Mouse (Mus musculus): Measurements from ENCODE around the gene Bcl2l2. TPM values are rescaled to one million over a fixed set of nuclear protein-coding genes. Genes with fewer than 3 reads are reported as not detected.

The Bcl2l2 gene
- total RNA-seq (2021) = 10 to 100 TPM; 39.3 to 41.8 TPM

DNA sequence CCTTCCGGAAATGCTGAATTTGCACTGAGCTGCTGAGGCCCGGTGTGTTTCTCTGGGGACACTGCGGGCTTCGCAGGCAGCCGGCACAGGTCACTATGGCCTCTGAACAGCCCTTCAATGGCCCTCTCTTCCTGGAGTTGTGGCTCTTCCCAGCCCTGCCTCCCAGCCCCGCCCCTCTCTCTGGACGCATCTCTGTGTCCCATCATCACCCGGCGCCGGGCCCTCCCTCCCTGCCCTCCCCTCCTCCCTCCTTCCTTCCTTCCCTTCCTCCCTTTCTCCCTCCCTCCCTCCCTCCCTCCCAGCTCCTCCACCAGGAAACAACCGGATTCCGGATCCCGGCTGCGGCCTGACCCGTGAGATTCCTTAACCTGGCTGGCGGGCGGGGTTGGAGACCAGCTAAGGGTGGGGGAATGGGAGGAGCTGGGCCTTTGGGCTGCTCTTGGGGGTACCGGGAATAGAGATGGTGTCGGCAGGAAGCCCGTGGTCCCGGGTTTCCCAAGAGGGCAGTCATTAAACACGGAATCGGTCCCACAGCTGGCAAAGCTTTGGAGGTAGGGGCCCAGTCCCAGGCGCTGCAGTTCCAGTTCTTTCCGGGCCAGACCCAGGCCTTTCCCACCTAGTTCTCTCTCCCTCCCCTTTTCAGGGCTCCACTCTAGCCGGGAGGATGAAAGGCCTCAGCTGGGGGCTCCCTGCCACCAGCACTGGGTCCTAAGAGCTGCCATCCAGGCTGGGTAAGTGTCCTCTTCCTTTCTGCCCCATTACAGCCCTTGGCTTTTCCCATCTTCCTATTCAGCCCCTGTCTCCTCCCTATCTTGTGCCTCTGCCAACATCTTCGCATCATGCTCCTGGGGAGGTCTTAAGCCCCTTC lies at the start of gene Bcl2l2, which contains the start of gene Gm20521:
Gene Bcl2l2 (plus strand): TSS at position 224 of the 868 bp plus-strand sequence.
Gene Gm20521 (plus strand): TSS at position 288 of the 868 bp plus-strand sequence.
- DNase-seq = peak; percentile 88 to 89
- intact Hi-C loops (cut with DNase I) = no loop called here

DNA sequence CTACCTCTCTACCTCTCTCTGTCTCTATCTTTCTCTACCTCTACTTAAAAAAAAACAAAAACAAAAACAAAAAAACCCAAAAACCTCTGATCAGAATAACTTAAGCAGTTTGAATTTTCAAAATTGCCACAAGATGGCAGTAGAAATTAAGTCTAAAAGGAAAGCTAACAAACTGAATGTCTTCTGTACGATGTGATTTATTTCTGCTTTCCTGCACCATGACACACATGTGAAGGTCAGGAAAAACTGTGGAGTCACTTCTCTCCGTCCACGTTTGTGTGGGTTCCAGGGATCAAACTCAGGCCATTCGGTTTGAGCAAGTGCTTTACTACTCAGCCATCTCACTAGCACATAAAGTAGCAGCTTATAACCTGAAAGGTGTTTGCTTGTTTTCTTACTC lies 39.7 kb upstream of the Bcl2l2 start:
- intact Hi-C loops (cut with DNase I) = loop anchor here (2.0 to 5.0 kb wide), 3 partner anchors 17 to 259 kb away; partner anchors contain the start of gene Ngdn
- peak; percentile 5 to 22 for DNase-seq

DNA sequence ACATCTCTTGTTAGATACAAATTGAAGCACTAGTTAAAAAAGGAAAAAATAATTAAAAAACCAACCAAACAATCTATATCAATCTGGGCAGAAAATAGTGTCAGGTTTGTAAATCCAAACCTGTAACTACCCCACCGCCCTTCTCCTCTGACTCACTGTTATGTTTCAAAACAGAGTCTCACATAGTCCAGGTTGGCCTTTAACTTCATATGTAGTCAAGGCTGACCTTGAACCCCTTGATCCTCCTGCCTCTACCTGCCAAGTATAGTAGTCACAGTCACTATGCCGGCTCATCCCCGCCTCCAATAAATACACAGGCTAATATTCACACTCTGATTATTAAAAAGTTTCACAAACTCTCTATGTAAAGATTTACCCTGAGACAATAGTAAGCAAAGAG lies 27.5 kb upstream of the Bcl2l2 start:
- no peak for DNase-seq
- intact Hi-C loops (cut with DNase I) = no loop called here

DNA sequence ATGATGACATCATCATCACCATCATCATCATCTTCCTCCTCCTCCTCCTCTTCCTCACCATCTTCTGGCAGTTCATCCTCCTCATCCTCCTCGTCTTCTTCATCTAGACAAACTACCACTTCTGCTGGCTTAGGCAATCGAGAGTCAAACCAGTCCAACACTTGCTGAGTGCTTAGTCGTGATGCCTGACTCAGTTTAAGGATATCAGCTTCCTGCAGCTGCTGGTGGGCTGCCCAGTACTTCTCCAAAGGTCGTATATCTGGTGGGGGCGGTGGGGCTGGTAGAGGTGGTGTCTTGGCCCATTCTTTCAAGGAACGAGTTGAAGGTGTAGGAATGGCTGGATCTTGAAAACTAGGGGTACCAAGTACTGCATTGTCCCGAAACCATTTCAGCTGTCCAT lies 26.5 kb upstream of the Bcl2l2 start:
- no peak for DNase-seq
- intact Hi-C loops (cut with DNase I) = no loop called here

DNA sequence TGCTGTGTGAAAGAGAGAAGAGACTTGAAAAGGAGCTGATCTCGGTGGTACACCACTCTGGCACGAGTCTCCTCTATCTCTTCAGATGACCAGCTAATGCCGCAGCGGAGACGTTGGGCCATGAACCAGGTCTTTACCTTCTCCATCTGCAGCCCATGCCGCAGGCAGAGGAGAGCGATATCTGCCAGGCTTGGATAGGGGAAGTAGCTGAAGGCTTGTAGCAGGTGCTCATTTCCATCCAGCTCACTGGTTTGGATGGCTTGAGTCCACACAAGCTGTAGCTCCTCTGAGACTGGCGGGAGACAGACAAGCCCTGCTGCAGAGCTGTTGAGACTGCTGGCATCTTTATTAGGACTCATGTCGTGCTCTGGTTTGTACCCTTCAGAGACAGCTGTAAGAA lies 25.3 kb upstream of the Bcl2l2 start:
- intact Hi-C loops (cut with DNase I) = no loop called here

DNA sequence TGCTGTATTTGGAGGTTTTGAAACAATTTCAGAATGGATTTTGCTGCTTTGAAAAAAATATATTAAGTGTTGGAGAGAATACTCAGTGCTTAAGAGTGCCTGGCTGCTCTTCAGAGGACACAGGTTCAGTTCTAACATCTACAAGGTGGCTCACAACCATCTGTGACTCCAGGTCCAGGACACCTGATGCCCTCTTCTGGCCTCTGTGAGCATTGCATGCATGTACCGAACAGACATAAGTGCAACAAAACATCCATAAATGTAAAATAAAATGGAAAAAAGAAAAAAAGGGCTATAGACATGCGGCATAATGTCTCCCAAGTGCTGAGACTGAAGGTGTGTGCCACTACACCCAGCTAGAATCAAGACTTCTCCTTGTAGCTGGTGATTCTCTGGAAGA lies 22.7 kb upstream of the Bcl2l2 start:
- peak; percentile 44 to 71 for DNase-seq
- intact Hi-C loops (cut with DNase I) = loop anchor here (1.0 to 2.0 kb wide), 2 partner anchors 18 to 146 kb away; no protein-coding TSS in a partner anchor

More for the DNA sequence above, 25.3 kb upstream of the Bcl2l2 start:
- no peak for DNase-seq

DNA sequence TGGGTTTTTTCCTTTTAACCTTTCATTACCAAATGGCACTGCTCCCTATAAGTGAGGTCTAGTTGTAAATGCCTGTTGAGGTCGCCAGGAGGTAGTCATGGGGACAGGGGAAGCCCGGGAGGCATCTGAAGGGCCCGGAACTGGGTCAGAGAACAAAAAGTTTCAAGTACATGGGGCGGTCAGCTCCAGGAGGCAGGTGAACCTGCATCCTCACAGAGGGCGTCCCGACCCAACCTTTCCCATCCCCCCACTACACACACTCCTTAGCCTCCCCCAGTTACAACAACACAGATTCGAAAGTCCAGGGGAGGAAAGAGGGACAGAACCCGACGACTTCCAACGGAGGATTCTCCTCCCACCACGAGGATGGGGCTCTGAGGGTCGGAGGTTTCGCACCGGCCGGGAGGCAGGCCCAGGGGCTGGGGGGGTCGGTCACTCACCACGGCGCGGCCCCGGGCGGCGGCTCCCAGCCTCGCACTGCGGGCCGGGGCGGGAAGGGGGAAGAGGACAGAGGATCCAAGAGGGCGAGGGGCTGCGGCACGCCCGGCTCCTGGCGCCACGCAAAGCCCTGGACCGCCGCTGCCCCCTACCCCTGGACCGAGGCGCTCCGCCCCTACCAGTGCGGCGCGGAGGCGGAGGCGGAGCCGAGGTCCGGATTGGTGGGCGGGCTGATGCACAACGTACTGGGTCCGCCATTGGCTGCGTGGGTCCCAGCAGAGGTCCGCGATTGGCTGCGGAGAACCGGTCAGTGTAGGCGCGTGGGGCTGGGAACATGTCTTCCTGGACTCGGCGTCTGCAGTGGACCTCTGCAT lies 19.5 kb upstream of the Bcl2l2 start:
- intact Hi-C loops (cut with DNase I) = loop anchor here (1.0 kb wide), 1 partner anchor 12 kb away; no protein-coding TSS in a partner anchor

DNA sequence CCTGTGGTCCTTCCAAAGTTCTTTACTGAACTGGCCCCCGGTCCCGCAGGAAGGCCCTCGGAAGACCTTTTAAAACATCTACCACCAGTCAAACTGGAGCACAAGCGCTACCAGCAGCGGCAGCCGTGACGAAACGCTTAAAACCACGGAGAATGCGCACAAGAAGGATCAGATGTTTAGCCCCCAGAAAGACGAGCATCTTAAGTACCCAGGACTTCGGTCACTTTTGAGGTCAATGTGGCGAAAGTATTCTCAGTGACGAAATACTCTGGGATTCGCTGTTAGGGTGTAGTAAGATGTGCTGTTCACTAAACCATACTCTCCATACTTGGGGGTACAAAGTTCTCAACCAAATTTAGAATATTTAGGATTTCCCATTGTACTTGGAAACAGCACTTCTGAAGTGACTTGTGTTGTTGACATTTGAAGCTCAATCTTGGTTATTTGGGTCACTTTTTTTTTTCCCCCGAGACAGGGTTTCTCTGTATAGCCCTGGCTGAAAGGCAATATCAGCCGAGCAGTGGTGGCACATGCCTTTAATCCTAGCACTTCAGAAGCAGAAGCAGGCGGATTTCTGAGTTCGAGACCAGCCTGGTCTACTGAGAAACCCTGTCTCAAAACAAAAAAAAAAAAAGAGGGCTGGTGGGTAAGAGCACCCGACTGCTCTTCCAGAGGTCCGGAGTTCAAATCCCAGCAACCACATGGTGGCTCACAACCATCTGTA lies 18.7 kb upstream of the Bcl2l2 start:
- DNase-seq = no peak
- intact Hi-C loops (cut with DNase I) = no loop called here

More for the DNA sequence above, 19.5 kb upstream of the Bcl2l2 start:
- peak; percentile 95 for DNase-seq

DNA sequence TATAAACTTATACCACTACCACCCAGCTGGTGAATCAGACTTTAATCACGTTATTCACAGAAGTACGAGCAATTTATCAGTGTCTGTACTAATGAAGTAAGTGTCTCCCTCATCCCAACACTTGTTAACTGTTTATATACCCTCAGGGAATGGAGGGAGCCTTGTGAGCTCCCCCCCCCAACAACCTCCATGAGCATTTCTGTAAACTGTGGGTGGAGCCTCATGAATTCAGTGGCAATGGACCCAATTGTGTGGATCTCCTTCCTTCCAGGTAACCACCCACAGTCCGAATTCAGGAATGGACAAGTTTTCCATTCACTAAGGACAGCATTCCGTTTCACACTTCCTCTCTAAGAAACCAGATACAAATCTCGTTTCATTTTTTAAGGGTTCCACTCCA lies 17.6 kb upstream of the Bcl2l2 start:
- DNase-seq = no peak
- intact Hi-C loops (cut with DNase I) = no loop called here

DNA sequence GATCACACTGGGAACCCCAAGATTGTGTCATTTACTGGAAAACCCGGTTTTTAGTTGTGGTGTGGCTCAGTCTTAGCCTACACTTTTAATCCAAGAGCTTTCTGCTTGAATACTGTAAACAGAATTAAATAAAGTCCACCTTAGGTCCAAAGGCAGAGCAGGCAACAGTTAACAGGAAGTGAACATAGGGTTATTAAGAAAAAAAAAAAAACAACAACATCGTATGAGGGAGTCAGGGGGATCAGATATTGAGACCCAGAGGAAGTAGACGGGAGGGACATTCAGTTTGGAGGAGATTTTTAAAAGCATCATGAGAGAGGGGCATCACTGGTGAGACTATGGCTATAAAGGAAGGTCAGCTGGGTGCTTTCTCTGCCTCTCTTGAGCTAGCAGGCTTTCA lies 16.9 kb upstream of the Bcl2l2 start:
- DNase-seq = no peak
- intact Hi-C loops (cut with DNase I) = no loop called here

DNA sequence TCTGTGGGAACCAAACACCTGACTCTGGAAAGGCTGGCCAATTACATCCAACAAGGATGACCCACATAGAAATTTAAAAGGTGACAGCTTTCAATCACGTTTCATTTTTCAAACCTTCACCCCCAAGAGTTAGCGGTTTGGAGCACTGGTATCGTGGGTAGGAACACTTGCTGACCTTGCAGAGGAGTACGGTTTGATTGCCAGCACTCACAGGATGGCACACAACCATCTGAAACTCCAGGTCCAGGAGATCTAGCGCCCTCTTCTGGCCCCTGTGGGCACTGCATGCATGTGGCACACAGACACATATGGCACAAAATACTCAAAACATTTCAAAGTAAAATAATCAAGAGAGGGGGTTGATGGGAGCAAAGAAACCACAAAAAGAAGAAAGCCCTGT lies 16.2 kb upstream of the Bcl2l2 start:
- no peak for DNase-seq
- intact Hi-C loops (cut with DNase I) = no loop called here

DNA sequence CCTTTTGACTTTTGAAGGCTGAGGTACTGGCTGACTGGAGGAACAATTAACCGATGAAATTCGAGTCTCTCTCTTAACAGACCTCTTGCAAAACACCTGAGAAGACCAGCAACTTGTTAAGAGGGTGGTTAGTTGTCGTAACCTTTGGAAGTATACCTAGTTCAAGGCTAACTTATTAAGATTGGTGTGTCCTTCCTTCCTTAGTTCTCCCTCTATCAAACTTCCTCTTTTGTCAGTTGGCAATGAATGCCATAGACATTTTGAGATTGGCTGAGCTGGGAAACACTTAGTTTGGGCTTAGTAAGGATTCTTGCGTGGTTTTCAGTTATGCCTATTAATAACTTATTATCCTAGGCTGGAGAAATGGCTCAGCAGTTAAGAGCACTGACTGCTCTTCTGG lies 15.2 kb upstream of the Bcl2l2 start:
- intact Hi-C loops (cut with DNase I) = no loop called here
- no peak for DNase-seq

DNA sequence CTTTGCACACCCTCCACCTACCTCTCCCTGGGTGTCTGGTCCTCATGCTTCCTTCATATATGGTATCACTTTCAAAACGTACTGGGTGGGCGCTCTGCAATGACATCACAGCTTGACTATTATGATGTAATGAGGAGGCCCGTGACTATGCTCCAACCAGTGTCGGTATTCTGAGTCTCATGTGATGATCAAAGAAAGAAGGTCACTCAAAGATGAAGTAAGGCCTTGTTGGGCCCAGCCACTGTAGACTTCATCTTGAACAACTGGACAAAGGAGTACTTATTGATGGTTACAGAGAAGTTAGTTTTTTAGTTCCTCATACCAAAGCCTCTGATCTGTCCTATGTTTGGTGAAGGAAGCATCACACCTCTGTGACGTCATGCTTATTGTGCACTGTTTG lies 12.3 kb upstream of the Bcl2l2 start, which contains the start of gene Homez:
Gene Homez (minus strand): TSS at position 101 of the 400 bp plus-strand sequence.
- intact Hi-C loops (cut with DNase I) = no loop called here

DNA sequence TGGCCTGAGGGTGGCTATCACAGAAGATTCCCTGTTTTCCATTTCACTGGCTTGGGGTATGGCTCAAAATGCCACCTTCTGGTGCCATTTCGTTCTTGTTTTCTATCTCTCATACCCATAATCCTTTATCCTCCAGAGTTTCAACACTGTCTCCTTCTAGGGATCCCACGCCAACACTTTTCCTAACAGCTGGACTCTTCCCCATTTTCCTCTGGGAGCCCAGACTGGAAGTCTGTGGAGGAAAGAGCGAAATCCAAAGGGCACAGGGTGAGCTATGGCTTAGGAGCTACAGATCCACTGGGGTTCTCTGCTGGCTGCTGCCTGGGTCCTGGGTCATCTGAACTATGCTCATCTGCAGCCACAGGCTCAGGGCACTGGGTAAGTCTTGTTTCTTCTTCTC lies 9.0 kb upstream of the Bcl2l2 start:
- intact Hi-C loops (cut with DNase I) = no loop called here
- DNase-seq = no peak

More for the DNA sequence above, 12.3 kb upstream of the Bcl2l2 start, which contains the start of gene Homez:
- DNase-seq = no peak

DNA sequence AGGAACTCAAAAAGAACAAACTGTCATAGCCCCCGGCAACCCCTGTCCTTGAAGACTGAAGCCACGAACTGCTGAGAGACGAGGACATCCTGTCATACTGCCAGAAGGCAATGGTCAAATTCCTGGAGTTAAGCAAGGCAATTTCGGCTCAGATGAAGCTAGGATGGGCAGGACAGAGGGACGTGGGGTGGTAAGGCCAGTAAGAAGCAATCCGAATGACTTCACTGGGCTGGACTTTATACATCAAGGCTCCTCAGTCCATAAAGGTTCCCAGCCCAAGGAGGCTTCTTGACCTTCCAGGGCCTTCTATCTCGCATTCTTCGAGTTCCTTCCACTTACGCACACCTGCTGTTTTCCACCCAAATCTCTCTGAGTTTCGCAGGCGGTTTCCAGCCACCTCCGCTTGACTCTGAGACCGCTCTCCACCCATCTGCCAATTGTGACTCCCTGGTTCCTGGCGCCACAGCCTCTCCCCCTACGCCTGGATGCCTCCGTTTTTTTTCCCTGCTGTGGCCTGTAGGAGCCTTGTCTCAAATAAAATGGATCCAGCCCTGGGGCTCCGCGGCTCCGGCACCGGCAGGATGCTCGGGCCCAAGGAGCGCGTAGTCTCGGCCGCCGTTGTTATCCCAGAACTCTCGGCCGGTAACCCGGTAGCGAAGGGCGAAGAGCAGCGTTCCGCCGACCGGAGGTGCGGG lies 7.2 kb upstream of the Bcl2l2 start:
- intact Hi-C loops (cut with DNase I) = loop anchor here (1.0 kb wide), 1 partner anchor 13 kb away; no protein-coding TSS in a partner anchor
- peak in 1 of 2 experiments; percentile 33 for DNase-seq

DNA sequence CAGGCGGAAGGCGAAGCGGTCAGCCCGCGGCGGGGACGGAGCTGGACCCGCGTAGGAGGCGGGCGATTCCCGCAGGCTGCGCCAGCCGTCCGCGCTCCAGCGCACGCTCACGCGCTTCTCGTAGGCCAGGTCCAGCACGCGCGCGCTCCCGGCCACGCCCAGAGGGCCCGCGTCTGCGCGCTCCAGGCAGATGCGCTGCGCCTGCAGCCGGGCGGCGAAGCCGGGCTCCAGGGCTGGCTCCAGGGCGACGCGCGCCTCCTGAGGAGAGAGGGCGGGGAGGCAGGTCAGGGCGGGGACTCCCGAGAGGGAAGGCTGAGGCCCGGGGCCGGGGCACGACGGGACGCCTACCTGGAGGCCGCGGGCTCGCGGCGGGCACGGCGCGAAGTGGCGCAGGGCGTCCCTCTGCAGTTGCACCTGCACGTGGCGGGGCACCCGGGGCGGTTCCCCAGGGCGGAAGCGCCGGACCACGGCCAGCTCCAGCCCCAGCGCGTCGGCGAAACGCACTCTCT lies 6.6 kb upstream of the Bcl2l2 start:
- peak; percentile 89 to 91 for DNase-seq
- intact Hi-C loops (cut with DNase I) = no loop called here

DNA sequence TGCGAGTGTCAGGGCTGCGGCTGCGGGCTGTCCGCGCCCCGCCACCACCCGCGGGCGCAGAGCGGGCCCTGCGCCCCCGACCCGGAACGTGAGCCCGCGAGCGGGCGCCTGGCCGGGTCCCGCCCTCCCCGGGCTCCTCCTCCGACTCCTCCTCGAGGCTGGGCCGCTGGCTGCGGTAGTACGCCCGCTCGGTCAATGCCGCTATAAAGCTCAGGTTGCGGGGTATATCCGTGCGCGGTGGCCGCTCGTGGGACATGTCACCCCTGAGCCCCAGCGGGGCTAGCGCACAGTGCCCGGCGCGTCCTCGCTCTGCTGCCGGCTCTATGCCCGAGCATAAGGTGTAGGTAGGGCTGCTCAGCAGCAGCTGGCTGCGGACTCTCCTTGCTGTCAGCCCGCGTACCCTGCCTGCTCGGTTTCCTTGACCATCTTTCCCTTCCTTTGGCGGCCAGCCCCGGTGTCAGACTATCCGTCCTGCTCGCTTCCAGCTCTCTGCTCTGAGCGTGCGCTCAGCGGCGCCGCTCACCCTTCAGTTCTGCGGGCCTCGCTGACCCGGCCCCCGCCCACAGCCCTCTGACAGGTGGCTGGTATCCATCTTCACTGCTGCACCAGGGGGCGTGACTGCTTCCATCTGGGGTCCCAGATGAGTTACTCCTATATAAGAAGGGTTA lies 6.0 kb upstream of the Bcl2l2 start, which contains the start of gene Ppp1r3e:
Gene Ppp1r3e (minus strand): TSS at position 503 of the 668 bp plus-strand sequence.
- peak; percentile 72 to 74 for DNase-seq
- intact Hi-C loops (cut with DNase I) = no loop called here

DNA sequence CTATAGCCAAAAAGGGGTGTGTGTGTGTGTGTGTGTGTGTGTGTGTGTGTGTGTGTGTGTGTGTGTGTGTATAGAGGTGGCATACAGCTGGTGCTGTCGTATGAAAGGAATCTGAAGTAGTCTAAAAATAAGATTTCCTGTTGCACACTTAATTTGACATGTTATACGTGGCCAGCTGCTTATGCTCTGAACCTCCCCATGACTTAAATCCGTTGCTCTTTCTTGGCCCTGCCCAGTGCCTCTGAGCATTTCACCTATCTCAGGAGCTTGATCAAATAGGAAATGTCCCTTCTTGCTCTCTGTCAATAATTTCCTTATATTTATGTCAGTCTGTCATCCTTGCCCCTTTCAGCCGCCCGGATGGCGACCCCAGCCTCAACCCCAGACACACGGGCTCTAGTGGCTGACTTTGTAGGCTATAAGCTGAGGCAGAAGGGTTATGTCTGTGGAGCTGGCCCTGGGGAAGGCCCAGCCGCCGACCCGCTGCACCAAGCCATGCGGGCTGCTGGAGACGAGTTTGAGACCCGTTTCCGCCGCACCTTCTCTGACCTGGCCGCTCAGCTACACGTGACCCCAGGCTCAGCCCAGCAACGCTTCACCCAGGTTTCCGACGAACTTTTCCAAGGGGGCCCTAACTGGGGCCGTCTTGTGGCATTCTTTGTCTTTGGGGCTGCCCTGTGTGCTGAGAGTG lies 990 bp downstream of the Bcl2l2 start:
- intact Hi-C loops (cut with DNase I) = no loop called here
- DNase-seq = no peak

Measured in heart, postnatal 10 days (tissue).